Mouse (Mus musculus): ENCODE measurements around the gene Gm10337.

Gm10337 gene

DNA sequence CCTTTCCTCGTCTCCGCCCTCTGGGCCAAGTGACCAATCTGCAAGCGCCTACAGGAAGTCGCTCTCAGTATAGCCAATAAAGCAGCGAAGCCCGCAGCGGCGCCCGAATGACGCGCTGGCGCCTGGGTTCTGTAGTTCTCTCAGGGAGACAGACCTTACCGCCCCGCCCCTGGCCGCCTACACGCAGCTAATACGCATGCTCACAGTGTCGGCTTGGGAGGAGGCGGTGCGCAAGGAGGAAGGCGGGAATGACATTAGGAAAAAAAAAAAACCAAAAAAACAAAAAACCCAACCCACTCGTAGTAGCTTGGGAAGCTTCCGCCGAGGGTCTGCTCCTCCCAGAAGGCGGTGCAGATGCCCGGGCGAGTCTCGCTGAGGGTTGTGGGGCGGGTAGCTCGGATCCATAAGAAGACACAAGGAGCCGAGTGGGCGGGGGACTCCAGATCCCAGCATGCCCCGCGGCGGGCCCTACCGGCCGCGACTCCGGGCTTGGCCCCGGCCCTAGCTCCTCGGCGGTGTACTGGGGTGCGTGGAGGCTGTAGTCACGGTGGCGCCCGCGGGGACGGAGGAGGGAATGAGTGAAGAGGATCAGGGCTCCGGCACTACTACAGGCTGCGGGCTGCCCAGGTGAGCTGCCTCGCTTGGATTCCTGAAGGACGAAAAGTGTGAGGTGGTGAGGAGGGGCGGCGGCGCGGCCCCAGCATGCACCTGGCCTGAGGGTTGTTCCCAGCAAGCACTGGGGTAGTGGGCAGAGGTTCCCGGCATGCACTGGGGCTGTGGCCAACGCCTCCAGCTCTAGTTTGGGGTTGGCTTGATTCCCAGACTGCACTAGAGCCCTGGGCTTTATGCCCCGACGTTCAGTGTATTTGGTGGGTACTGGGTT, 14.7 kb downstream of the Gm10337 start, which contains the start of gene Tarbp2:
Gene Tarbp2, plus strand, starts transcription at position 217 of the 883 bp plus-strand sequence.
- DNase-seq = peak; percentile 100

DNA sequence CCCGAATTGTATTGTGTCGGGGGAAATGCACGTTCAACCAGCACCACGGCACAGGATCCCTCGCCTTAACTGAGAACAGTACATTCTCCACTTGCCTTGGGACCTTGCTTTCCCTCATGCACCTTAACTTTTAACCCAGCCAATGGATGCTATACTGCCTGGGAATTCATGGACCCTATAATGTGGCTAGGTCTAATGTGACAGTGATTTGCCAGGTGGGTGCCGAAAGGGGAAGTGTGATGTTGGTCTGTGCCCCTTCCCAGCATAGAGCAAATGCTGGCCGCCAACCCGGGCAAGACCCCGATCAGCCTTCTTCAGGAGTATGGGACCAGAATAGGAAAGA, 15.3 kb downstream of the Gm10337 start:
- DNase-seq = no peak

DNA sequence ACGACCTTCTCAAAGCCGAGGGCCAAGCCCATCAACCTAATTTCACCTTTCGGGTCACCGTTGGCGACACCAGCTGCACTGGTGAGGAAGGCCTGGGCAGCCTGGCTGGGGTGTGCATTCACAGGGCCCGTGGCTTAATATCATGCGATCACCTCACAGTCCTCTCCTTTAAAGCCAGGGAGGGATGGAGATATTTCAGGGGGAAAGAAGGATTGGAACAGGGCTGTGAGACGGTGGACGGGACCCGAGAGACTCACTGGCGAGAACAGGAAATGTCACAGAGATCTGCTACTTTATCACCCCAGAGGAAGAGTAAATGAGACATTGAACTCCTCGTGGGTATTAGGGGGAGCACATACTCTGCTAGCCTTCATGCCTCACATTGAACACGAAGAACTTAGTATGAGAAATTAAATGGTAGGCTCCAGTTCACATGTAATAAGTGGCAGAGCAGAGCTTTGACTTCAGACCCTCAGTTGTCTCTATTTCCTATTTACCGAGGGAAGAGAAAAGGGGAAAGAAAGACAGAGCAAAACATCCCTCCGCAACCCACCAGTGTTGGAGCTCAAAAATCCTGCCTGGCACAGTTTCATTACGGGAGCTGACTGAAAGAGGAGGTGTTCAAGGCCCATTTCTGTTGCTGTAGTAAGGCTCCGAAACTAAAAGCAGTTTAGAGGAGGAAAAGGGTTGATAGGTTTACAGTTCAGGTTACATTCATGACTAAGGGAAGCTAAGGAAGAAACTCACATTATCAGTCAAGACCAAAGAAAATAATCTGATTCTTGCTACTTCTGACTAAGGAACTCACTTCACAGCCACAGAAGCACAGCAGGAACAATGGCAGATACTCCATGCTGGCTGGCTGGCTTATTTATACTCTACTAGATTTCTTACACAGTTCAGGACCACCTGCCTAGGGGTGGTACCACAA, 16.0 kb downstream of the Gm10337 start:
- DNase-seq = no peak

DNA sequence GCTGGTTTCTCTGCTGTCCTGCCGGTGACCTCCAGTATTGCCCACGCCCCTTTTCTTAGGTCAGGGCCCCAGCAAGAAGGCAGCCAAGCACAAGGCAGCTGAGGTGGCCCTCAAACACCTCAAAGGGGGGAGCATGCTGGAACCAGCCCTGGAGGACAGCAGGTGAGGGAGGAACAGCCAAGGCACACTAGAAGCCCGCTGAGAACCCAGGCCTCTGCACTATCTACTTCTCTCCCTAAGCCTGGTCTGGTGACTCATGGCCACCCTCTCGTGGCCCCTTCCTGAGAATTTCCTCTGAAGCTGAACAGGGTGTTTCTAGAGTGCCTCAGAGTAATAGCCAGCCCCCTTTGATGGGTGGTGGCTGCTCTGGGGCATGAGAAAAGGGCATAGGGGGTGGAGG, 16.9 kb downstream of the Gm10337 start:
- no peak for DNase-seq

DNA sequence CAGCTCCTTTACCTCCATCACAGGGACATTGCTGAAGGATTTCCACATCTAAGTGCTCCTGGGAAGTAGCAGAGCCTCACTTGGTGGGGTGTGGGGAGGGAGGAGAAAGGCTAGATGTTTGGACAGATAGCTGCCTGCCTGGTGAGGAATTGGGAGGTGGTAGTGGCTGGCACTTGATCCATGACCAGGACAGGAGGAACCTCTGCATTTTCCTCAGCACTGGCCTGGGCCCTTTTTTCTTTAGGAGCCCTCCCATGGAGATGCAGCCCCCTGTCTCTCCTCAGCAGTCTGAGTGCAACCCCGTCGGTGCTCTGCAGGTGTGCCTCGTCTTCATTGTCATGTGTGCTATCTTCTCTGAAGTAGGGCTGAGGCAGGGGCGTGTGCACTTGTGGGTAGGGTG, 18.0 kb downstream of the Gm10337 start:
- no peak for DNase-seq

DNA sequence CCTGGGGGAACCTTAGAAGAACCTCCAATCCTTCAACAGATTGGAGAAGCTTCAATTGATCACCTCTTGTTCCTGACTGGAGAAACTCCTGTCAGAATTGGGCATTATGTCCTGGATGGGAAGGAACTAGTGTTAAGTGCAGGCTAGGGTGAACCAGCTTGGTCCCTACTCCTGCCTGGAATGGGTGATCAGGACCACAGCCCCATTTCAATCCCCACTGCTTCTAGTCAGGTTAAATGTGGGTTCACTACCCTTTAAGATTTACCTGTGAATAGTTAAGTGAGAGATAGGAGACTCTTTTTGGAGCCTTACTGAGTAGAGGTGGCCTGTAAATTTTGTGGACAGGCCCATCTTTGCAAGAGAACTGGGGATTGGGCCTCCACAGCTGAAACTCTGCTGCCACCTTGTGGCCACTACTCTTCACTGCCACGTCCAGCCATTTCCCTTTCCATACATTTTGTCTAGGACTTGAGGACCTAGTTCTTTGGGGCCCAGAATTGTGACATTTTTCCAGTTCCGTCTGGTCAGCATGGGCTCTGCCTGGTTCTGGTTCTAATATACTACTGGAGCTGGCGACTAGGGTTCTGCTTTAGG, 21.5 kb downstream of the Gm10337 start, which contains the start of gene Npff:
Gene Npff, minus strand, starts transcription at position 51 of the 594 bp plus-strand sequence.
- peak; percentile 77 for DNase-seq

DNA sequence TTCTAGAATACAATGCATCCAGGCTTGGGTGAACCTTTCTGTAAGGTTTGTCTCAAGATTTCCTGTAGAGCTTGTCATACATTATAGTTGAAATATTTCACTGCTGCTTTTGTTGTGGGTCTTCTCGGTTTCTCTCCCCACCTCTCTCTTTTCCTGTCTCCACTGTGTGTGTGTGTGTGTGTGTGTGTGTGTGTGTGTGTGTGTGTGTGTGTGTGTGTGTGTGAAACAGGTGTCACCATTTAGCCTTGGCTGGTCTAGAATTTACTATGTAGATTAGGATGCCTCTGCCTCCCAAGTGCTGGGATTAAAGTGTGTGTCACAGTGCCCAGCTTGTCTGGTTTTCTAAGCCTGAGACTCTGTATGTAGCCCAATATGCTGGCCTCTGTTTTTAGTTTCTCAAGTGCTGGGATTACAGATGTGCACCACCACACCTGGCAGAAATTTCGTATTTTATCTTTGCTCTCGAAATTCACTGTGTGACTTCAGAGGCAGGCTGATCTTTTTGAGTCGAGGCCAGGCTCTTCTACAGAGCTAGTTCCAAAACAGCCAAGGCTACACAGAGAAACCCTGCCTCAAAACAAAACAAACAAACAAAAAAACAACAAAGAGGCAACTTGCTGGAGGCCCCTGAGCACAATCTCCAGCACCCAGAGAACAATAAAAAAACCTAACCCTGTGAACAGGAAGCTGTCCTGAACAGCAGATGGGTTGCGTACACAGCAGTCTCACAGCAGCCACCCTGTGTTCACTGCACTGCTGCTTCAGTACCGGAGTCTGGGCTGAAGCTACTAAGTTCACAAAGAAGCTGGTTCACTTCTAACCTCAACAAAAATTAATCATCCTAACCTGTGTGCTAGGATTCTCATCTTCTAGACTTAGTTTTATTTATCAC, 22.8 kb downstream of the Gm10337 start:
- no peak for DNase-seq

DNA sequence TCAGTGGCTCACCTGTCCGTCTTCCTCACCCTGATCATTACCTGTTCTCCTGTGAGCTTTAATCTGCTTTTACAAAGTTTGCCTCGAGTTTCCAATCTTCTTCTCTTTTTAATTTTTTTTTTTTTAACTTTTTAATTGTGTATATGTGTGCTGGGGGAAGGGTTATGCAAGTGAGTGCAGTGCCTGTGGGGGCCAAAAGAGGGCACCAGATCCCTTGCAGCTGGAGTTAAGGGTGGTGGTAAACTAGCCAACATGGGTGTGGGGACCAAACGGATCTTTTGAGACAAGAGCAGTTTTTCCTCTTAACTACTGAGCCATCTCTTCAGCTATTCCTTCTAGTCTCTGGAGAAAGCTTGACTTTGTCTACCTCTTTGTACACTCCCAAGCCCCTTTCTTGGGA, 24.4 kb downstream of the Gm10337 start:
- DNase-seq = no peak

DNA sequence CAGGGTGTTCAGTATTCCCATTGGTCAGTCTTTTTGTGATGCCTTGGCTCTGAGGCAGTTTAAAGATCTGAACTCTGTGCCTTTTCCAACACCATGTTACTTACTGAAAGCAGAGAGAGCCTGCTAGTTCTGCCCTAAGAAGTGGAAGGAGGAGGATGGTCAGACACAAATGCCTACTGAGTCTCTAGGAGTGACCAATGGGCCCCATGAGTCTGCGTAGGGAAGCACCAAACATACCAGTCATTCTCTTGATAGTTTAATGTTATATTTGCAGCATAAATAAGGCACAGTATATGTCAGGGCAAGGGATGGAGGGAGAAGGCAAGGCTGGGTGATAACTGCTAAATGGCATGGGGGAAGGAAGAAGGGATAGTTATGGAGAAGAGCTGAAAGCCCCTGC, 24.9 kb downstream of the Gm10337 start:
- DNase-seq = no peak

DNA sequence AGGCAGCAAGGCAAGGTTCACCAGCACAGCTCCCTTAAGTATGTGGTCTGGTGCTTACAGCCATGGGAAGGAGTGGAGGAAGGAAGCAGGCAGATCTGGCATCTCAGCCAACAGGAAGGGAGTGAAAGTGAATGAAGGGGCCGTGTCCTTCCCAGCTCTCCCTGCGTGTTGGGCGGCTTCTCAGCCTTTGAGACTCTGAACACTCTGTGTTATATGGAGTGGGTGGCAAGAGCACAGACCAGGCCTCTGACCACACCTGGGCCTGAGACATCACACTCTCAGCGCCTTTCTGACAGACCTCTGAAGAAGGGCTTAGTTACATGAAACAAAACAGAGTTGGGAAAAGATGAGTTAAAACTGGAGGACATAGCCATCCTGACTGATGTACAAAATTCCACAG, 27.0 kb downstream of the Gm10337 start:
- no peak for DNase-seq

DNA sequence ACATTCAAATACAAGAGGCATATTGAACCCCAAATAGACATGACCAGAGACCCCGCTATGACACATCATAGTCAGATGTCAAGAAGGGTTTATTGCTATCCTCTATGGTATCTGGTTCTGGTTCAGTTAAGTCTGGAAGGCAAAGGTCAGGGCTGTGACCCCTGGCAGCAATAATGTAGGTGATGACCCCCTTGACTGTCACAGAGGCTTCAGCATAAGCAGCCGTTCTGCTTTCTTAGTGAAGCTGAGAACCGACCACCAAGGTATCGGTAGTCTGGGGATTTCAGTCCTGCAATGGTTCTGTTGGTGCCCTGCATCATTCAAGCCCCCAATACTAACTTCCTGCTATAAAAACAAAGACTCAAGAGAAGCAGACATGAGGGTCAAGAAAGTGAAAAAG, 28.1 kb downstream of the Gm10337 start:
- DNase-seq = no peak

DNA sequence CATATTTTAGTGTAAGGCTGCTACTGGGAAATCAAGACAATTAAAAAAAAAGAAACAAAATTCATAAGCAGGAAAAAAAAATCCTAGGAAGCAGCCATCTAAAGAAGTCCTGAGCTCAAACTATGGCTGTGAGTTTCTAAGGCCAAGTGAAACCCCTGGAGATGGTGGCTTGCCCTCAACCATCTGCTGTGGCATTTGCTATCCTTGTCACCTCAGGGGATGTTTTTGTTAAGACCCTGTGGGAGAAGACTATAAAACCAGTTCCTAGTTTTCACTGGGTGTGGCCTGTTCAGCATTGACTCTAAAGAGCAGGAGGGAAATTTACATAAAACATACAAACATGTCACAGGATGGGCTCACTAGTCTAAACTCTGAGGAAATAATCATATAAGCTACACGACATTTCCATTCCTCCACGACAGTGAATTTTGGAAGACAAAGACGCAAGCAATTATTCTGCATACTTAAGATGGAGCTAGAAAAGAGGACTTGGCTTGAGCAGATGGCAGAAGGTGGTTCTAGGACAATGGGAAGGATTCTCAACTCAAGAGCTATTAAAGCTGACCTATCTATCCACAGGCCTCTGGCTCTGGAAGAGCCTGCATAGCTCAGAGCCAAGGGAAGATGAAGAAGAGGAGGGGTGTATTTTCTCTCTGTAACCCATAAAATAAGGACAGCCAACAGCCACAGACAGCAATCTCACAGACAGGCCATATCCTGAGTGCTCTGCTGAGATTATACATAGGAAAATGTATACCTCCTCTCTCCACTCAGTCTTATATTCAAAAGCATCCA, 28.8 kb downstream of the Gm10337 start:
- DNase-seq = no peak

DNA sequence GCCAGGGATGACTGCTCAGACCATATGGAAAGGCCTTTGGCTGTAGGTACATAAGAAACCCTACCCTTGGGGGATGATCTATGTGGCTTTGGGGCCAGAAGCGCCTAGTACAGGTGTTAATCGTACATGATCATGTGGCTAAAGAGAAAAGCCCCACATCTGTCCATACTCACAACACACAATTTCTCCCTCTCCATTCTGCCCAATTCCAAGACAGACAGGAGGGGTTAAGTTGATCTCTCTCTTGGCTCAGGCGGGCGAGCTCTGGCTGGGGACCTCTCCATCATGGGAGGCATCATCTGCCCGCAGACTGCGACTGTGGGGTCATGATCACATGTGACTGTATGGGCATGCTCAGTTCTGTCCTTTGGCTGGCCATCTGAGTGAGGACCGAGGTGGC, 30.4 kb downstream of the Gm10337 start:
- DNase-seq = no peak

DNA sequence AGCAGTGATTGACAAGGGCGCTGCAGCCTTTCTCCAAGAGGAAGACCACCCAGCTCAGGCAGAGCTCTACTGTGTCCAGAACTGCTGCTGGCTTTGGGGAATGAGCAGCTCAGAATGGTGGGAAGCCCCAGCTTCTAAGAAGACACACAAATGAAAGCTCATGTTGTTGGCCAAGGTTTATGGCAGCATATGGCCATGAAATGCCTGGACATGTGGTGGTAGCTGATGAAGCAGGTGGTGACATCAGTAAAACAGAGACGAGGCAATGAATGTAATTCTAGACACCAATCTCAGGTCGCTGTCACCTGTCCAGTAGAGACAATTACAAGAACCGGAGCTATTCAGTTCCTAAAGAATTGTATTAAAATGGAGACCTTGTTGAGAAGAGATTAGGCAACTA, 41.3 kb downstream of the Gm10337 start:
- no peak for DNase-seq

DNA sequence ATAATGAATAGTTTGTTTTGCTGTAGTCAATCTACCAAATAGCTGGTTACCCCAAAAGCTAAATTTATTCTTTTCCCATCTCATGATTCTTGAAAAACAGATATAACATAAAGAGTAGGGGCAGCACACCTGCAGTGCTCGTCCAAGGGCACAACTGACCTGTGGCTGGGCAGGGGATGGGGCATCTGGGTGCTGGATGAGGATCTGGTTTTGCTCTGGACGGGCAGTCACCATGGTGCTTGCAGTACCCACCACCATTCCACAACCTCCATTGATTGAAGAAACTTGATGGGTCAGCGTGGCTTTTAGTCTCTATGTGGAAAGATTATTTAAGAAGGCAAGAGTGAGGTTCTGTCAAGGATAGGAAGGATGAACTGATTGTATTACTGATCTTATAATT, 42.7 kb downstream of the Gm10337 start:
- no peak for DNase-seq

DNA sequence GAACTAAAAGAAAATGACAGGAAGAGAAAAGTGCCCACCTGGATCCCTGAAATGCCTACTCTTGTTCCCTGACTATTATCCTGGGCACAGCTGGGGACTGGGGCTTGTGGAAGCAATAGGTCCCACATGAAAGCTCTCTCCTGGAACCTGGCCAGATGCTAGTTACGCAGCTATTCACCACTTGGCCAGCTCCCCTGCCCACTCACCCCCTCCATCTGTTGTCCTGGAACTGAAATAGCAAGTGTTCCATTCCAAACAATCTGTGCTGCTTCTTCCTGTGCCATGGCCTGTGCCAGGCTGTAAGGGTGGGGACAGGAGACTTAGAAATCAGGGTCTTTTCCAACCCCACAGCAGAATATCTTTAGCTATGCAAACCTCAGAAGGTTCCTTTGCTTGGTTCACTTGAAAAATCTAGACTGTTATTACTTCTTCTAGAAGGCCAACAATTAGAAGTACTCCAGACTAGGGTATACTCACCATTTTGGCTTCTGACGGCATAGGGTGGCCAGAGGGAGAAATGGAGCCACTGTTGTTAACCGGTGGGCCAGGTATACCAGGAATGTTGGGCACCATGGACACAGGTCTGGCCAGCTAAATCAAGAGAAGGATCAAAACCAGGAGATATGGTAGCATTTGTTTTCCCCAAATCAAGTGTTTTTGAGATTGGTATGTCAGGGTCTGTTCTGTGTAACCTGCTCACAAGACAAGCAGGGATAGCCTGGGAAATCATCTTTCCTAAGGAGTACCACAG, 43.3 kb downstream of the Gm10337 start:
- peak; percentile 92 for DNase-seq

DNA sequence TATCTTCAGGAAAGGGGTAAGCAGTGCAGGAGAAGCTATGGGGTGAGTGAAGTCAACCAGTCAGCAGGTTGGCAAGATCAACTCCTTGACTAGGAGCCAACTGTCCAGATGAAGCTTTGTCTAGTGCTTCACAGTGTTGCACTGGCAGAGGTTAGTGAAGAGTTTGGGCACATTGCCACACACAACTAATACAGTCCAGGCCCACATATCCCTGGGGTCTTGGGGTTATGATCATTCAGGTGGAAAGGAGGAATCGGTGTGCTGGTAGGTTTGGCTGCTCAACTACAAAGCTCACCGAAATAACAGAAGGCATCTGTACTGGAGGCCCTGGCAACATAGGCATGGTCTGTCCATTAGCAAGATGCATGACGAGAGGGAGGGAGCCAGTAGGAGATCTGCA, 44.0 kb downstream of the Gm10337 start:
- DNase-seq = no peak

DNA sequence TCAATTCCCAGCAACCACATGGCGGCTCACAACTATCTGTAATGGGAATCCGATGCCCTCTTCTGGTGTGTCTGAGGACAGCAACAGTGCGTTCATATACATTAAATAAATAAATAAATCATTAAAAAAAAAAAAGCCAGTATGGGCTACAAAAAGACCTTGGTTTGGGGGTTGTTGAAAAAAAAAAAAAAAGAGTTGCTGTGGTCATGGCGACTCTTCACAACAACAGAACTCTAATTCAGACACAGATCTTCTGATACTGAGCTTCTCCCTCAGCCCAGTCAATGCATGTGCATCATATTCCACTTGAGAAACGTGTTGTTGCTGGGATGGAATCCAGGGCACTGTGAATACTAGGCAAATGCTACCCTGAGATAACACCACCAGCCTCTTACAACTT, 49.1 kb downstream of the Gm10337 start:
- DNase-seq = no peak
